Mouse (Mus musculus) urinary bladder, postnatal 25 days (tissue): Measurements from ENCODE around the gene Txn2.

ENCODE experiments used
- DNase-seq: peaks from one replicate; pipeline ENCODE4 v3.0.0; 2022; ENCODE audit warnings: low spot score

Txn2 gene

GRCm38 (mm10) chr15:77906545-77906944 is 22.3 kb downstream of the Txn2 start:
- no peak for DNase-seq

- no peak for DNase-seq
These were observed 22.7 kb downstream of the Txn2 start for GRCm38 (mm10) chr15:77906081-77906480.

GRCm38 (mm10) chr15:77905275-77905970 is 23.4 kb downstream of the Txn2 start:
- peak; percentile 66 for DNase-seq

- DNase-seq = no peak
These were observed 24.4 kb downstream of the Txn2 start for GRCm38 (mm10) chr15:77904363-77904892.

- no peak for DNase-seq
These were observed 25.6 kb downstream of the Txn2 start for GRCm38 (mm10) chr15:77903176-77903575.

GRCm38 (mm10) chr15:77894926-77895325 is 33.9 kb downstream of the Txn2 start:
- no peak for DNase-seq

GRCm38 (mm10) chr15:77893292-77893691 is 35.5 kb downstream of the Txn2 start:
- DNase-seq = no peak

- no peak for DNase-seq
These were observed 36.4 kb downstream of the Txn2 start for GRCm38 (mm10) chr15:77892420-77892819.

GRCm38 (mm10) chr15:77891766-77892165 is 37.0 kb downstream of the Txn2 start:
- no peak for DNase-seq

- DNase-seq = no peak
These were observed 38.9 kb downstream of the Txn2 start for GRCm38 (mm10) chr15:77889761-77890422.

- no peak for DNase-seq
These were observed 40.5 kb downstream of the Txn2 start for GRCm38 (mm10) chr15:77888286-77888685.

GRCm38 (mm10) chr15:77887093-77887488 is 41.7 kb downstream of the Txn2 start:
- no peak for DNase-seq

- no peak for DNase-seq
These were observed 42.3 kb downstream of the Txn2 start for GRCm38 (mm10) chr15:77886369-77887092.

GRCm38 (mm10) chr15:77885945-77886344 is 42.9 kb downstream of the Txn2 start:
- no peak for DNase-seq

GRCm38 (mm10) chr15:77885159-77885558 is 43.6 kb downstream of the Txn2 start:
- DNase-seq = peak; percentile 3

- DNase-seq = no peak
These were observed 45.2 kb downstream of the Txn2 start for GRCm38 (mm10) chr15:77883697-77884010.

- DNase-seq = peak; percentile 40
These were observed 45.8 kb downstream of the Txn2 start for GRCm38 (mm10) chr15:77882797-77883696.

GRCm38 (mm10) chr15:77882297-77882696 is 46.5 kb downstream of the Txn2 start:
- no peak for DNase-seq

- DNase-seq = no peak
These were observed 47.1 kb downstream of the Txn2 start for GRCm38 (mm10) chr15:77881698-77882097.

GRCm38 (mm10) chr15:77880738-77881137 is 48.1 kb downstream of the Txn2 start:
- DNase-seq = no peak

- no peak for DNase-seq
These were observed 49.0 kb downstream of the Txn2 start for GRCm38 (mm10) chr15:77879756-77880155.

GRCm38 (mm10) chr15:77877209-77877608 is 51.6 kb downstream of the Txn2 start:
- no peak for DNase-seq
